Mouse (Mus musculus) C2C12 (cell line): ENCODE data around the gene Hapln3.

Experiments used
- CTCF ChIP-seq: IDR thresholded peaks from one replicate; pipeline ENCODE4 v1.5.1; 2011; ENCODE audit not compliant: control insufficient read depth, insufficient read depth, insufficient read length
- FOSL1 ChIP-seq: IDR thresholded peaks from one replicate; pipeline ENCODE4 v1.8.0; 2011; ENCODE audit warnings: mild to moderate bottlenecking, low read length; ENCODE audit not compliant: poor library complexity, insufficient read depth, severe bottlenecking
- MAX ChIP-seq: IDR thresholded peaks from one replicate; pipeline ENCODE4 v1.6.1; 2011; ENCODE audit warnings: mild to moderate bottlenecking, control low read depth
- MYOG ChIP-seq: IDR thresholded peaks from one replicate; pipeline ENCODE4 v1.6.1; 2011; ENCODE audit not compliant: control insufficient read depth, insufficient read length; ENCODE audit errors: extremely low read depth

DNA sequence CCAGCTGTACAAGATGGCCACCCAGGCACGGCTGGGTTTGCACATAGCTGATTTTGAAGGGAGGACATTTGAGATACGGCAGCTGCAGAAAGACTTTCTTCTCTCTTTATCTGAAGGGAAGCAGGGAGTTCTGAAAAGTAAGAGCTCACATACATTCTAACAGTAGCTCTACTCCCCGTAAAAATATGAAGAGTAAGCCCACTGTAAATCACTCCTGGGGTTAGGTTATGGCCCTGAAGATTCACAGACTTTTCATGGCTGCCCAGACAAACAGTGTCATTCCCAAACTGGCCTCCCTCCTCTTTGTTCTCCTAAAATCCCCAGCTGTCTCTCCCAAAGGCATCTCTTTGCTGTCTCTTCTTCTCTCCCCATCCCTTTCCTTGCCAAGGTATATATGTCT is 43.0 kb upstream of the Hapln3 start:
- TF ChIP-seq CTCF (no peak), MAX (no peak), MYOG (no peak), FOSL1 (no peak)
